Mouse (Mus musculus) lung, embryonic 16.5 days (tissue): ENCODE data around the gene Resp18. TPM values are rescaled to one million over a fixed set of nuclear protein-coding genes. Genes with fewer than 3 reads are reported as not detected.

ENCODE experiments used
- ATAC-seq: fragments of 200-750 bp; cut with Nextera tagmentation; 2 replicates; pipeline ENCODE4 v1.8.0; 2017; ENCODE audit warnings: low read depth, mild to moderate bottlenecking, moderate library complexity
- H3K27ac ChIP-seq: fragments of 300-500 bp; sonication (generic); 2 replicates; pipeline ENCODE4 v1.5.1; 2014; ENCODE audit warnings: mild to moderate bottlenecking, control low read depth, low read length
- H3K27me3 ChIP-seq: fragments of 300-500 bp; sonication (generic); 2 replicates; pipeline ENCODE4 v1.6.1; 2014; ENCODE audit warnings: low read depth, low read length, mixed read lengths; ENCODE audit not compliant: control insufficient read depth, insufficient read depth
- H3K36me3 ChIP-seq: fragments of 300-500 bp; sonication (generic); 2 replicates; pipeline ENCODE4 v1.6.1; 2014; ENCODE audit warnings: low read length; ENCODE audit not compliant: control insufficient read depth, insufficient read depth
- H3K4me1 ChIP-seq: fragments of 300-500 bp; sonication (generic); replicated peaks from 2 replicates; pipeline ENCODE4 v1.6.1; 2014; ENCODE audit warnings: low read length, mixed read lengths; ENCODE audit not compliant: control insufficient read depth, insufficient read depth
- H3K4me2 ChIP-seq: fragments of 300-500 bp; sonication (generic); 2 replicates; pipeline ENCODE4 v1.6.1; 2014; ENCODE audit warnings: low read depth, low read length, control low read depth
- H3K4me3 ChIP-seq: fragments of 300-500 bp; sonication (generic); 2 replicates; pipeline ENCODE4 v1.5.1; 2014; ENCODE audit warnings: mild to moderate bottlenecking, low read length, control low read depth
- H3K9ac ChIP-seq: fragments of 300-500 bp; sonication (generic); 2 replicates; pipeline ENCODE4 v1.6.1; 2014; ENCODE audit warnings: low read length, control low read depth
- H3K9me3 ChIP-seq: fragments of 300-500 bp; sonication (generic); 2 replicates; pipeline ENCODE4 v1.6.1; 2016; ENCODE audit warnings: low read length; ENCODE audit not compliant: control insufficient read depth
- WGBS: fragments of 180-500 bp; shearing (Covaris S2); extraction: QIAGEN DNeasy Blood & Tissue Kit; methylation state at CpG from one replicate; pipeline ENCODE4 v1.1.7; 2014; 5-methylcytosine and 5-hydroxymethylcytosine counted together
- polyA plus RNA-seq: library from polyadenylated mRNA; unstranded; fragments of >200 nt; fragmentation: Nextera tagmentation; extraction: Ambion mirVana; gene quantifications from 2 replicates; pipeline ENCODE4 v1.2.1, GENCODE M21; 2015

The Resp18 gene
- polyA plus RNA-seq, 1 experiment from 2014 or later = 1.6 TPM

GRCm38 (mm10) chr1:75289376-75289775, 11.2 kb upstream of the Resp18 start:
- H3K27ac ChIP-seq = no peak overlapping the region
- ATAC-seq = no peak
- under 1% methylated on average over 7 of the region's 7 CpGs for WGBS

DNA sequence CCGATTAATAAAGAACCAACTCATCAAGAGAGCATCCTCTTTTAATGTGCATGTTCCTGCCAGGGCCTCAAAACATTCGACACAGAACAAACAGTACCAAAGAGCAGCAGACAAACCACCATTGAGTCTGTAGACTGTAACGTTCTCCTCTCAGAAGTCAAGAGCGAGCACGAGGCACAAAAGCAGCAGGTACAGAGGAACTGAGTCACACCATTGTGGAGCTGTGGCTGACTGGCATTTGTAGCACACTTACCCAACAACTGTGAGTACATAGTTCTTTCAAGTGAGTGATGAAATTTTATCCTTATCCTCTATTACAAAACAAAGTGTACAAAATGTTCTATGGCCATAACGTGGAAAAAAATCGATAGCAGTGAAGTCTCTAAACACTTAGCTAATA, 6.7 kb upstream of the Resp18 start:
- Histone ChIP-seq H3K4me3 (no peak overlapping the region), H3K36me3 (no peaks in the 10 kb centered on the region), H3K27me3 (no peaks in the 10 kb centered on the region), H3K4me1 (no peaks in the 10 kb centered on the region), H3K9me3 (no peaks in the 10 kb centered on the region), H3K9ac (no peak overlapping the region), H3K27ac (no peak overlapping the region), H3K4me2 (no peak overlapping the region)
- 77% methylated on average over 7 of the region's 7 CpGs for WGBS
- no peak for ATAC-seq

More at GRCm38 (mm10) chr1:75289376-75289775, 11.2 kb upstream of the Resp18 start:
- Histone ChIP-seq H3K4me2 (no peak overlapping the region), H3K4me3 (no peak overlapping the region), H3K9ac (no peak overlapping the region), H3K9me3 (no peaks in the 10 kb centered on the region), H3K36me3 (no peaks in the 10 kb centered on the region), H3K4me1 (no peaks in the 10 kb centered on the region), H3K27me3 (no peaks in the 10 kb centered on the region)

DNA sequence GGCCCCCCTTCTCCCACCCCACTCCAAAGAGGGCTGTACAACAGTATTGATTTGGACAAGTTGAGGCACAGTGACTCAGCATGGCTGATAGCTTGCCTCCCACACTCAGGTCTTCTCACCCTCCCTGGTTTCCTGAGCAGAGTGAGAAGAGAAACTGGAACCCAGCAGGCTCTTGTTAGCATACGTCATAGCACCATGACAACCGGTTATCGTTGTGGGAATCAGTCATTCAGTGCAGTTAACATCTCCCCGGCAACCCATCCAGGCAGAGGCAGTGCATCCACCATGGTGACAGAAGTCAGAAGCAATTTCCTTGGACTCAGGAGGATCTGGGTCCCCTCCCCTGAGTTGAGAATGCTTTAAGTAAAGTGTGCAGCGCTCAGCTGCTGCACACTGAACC, 4.8 kb upstream of the Resp18 start:
- Histone ChIP-seq H3K36me3 (no peaks in the 10 kb centered on the region), H3K27ac (no peak overlapping the region), H3K27me3 (peaks cover 5% of the 10 kb centered on the region), H3K4me2 (no peak overlapping the region), H3K9me3 (no peaks in the 10 kb centered on the region), H3K9ac (no peak overlapping the region), H3K4me3 (no peak overlapping the region), H3K4me1 (no peaks in the 10 kb centered on the region)
- ATAC-seq = no peak
- 69% methylated on average over 5 of the region's 5 CpGs for WGBS

DNA sequence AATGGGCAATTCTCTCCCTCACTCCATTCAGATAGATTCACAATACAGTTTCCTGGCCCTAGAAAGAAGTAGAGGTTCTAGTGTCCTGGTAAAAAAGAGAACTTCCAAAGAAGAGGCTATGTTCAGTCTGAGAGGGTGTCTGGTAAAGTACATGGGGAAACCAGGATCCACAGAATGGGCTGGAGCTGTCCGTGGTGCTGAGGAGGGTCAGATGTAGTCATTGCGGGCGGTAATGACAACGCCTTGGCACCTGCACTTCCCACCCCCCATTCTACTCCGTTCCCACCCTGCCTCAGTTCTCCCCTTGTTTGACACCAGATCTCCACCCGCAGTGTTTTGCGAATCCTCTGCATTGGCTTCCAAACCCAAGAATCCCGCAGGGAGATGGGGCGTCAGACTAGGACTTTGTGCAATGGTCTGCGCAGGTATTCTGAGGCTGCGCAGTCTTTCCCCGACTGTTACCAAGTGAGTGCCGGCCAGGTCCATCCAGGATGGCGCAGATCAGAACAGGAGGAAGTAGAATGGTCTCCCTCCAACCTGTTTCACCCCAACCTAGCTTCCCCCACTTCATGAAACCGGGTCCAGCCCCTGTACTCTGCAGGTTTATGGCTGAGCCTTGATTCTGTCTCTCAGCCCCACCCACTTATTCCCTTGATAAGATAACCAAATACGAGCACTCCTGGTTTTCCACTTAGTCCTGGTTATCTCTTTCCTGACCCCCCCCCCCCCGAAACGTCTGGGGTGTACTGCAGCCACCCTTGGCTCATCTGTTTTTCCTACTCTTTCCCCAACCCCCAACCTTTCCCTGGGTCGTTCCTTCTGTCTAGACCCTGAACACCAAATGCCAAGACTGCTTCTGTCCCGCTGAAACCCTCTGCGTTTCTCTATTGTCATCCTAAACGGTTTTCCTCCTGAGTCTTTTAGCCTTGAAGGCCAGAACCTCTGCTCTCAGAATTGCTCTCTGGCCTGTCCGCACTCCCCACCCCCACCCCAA, 723 bp downstream of the Resp18 start:
- Histone ChIP-seq H3K4me3 (no peak overlapping the region), H3K27ac (no peak overlapping the region), H3K36me3 (no peaks in the 10 kb centered on the region), H3K27me3 (peaks cover 12% of the 10 kb centered on the region), H3K4me1 (no peaks in the 10 kb centered on the region), H3K4me2 (no peak overlapping the region), H3K9ac (no peak overlapping the region), H3K9me3 (no peaks in the 10 kb centered on the region)
- 7% methylated on average over 23 of the region's 23 CpGs for WGBS
- ATAC-seq = 0 out of 2 replicates have a peak, but pooled peaks have one; percentile 23

GRCm38 (mm10) chr1:75264091-75264880, 13.9 kb downstream of the Resp18 start, which contains the start of gene Ptprn:
TSS of gene Ptprn (minus strand) at chr1:75264502.
- ATAC-seq = no peak
- Histone ChIP-seq H3K27me3 (peaks cover 23% of the 10 kb centered on the region), H3K4me1 (0 out of 2 replicates have a peak, but pooled peaks cover 2% of the 10 kb centered on the region), H3K9me3 (no peaks in the 10 kb centered on the region), H3K9ac (no peak within 1 kb of the TSS), H3K36me3 (no peaks in the 10 kb centered on the region), H3K4me2 (no peak within 1 kb of the TSS), H3K27ac (no peak within 1 kb of the TSS), H3K4me3 (no peak within 1 kb of the TSS)
- WGBS = 17% methylated on average over 24 of the region's 32 CpGs

DNA sequence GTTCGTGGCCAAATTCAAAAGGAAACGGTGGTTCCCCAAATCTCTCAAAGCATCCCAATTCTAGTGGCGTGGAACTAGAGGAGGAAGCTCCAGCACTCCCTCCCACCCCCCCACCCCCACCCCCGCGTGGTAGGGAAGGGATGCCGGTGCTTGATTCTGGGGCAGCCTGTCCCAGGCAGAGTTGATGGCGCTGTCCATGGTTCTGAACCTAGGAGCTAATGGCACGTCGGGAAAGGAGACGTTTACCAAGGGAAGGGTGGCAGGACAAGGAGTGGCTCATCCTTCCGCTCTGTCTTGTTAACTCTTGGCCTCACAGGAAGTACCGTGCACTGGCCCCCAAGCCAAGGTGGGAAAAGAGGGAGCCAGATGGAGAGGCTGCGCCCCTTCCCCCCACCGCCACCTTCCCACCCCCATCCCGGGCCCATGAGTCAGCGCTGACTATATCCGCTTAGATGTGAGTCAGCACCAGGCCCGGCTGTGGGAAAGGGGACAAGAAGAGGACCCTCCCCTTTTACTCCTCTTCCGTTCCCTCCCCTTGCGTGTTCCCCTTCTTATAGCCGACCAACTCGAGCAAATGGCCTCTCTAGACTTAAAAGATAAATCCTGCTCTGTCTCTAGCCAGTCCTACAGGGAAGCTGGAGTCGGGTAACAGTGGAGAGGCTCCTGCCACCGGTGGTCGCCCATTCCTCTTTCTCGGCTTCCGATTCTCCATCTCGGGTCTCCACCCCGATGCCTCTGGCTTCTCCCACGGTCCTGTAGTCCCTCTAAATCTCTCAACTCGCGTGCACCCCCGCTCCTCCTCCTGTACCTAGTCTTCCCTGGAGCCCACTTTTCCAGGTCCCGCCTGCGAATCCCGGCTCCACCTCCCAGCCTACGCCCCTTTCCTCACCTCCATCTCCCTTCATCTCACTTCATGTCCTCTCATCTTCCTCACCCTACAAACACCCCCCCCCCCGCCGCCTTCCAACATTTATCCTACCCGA, 15.0 kb downstream of the Resp18 start:
- no peaks in the 10 kb centered on the region for H3K9me3 ChIP-seq
- WGBS = 1% methylated on average over 40 of the region's 40 CpGs
- H3K36me3 ChIP-seq = no peaks in the 10 kb centered on the region
- H3K4me2 ChIP-seq = no peak overlapping the region
- H3K27ac ChIP-seq = no peak overlapping the region
- H3K27me3 ChIP-seq = peaks cover 23% of the 10 kb centered on the region
- H3K4me3 ChIP-seq = no peak overlapping the region
- ATAC-seq = peak; percentile 36; the same call in 1 of the 2 replicates
- no peak overlapping the region for H3K9ac ChIP-seq
- 0 out of 2 replicates have a peak, but pooled peaks cover 2% of the 10 kb centered on the region for H3K4me1 ChIP-seq

GRCm38 (mm10) chr1:75261278-75261677, 16.9 kb downstream of the Resp18 start:
- H3K36me3 ChIP-seq = no peaks in the 10 kb centered on the region
- H3K27me3 ChIP-seq = peaks cover 23% of the 10 kb centered on the region
- no peak overlapping the region for H3K9ac ChIP-seq
- no peak for ATAC-seq
- H3K27ac ChIP-seq = no peak overlapping the region
- H3K4me1 ChIP-seq = 0 out of 2 replicates have a peak, but pooled peaks cover 2% of the 10 kb centered on the region
- H3K9me3 ChIP-seq = no peaks in the 10 kb centered on the region
- H3K4me3 ChIP-seq = no peak overlapping the region
- no peak overlapping the region for H3K4me2 ChIP-seq

- Histone ChIP-seq H3K9me3 (no peaks in the 10 kb centered on the region), H3K4me2 (no peak overlapping the region), H3K4me3 (no peak overlapping the region), H3K4me1 (0 out of 2 replicates have a peak, but pooled peaks cover 2% of the 10 kb centered on the region), H3K27me3 (no peaks in the 10 kb centered on the region), H3K9ac (no peak overlapping the region), H3K36me3 (no peaks in the 10 kb centered on the region), H3K27ac (no peak overlapping the region)
- 46% methylated on average over 10 of the region's 10 CpGs for WGBS
- no peak for ATAC-seq
These were observed 22.6 kb downstream of the Resp18 start for GRCm38 (mm10) chr1:75255516-75256046.
